Mouse (Mus musculus): ENCODE data around the gene Mog. TPM values are rescaled to one million over a fixed set of nuclear protein-coding genes. Genes with fewer than 3 reads are reported as not detected.

The Mog gene
- polyA plus RNA-seq, 1 experiment from 2014 or later: 0.12 TPM

- no peaks in the 10 kb centered on the region for H3K27me3 ChIP-seq (ENCODE audit: control insufficient read depth, insufficient read depth, low read length)
- H3K4me2 ChIP-seq (replicated peaks; ENCODE audit: low read depth, low read length): no peak overlapping the region
- H3K9ac ChIP-seq (ENCODE audit: low read depth, low read length): no peak overlapping the region
- no peak overlapping the region for H3K4me3 ChIP-seq (ENCODE audit: low read length)
- H3K9me3 ChIP-seq (ENCODE audit: control insufficient read depth, low read length): no peaks in the 10 kb centered on the region
- no peaks in the 10 kb centered on the region for H3K36me3 ChIP-seq (ENCODE audit: control insufficient read depth, insufficient read depth, low read length)
- H3K4me1 ChIP-seq (ENCODE audit: control insufficient read depth, insufficient read depth, low read length): no peaks in the 10 kb centered on the region
- ATAC-seq (ENCODE audit: low FRiP score, low TSS enrichment): no peak
- WGBS: 83% methylated on average over 3 of the region's 3 CpGs
- H3K27ac ChIP-seq (ENCODE audit: low read depth, low read length): no peak overlapping the region
Observed at GRCm38 (mm10) chr17:36972791-36973190, 50.4 kb downstream of the Mog start.

GRCm38 (mm10) chr17:36971172-36971850 lies 51.9 kb downstream of the Mog start:
- no peaks in the 10 kb centered on the region for H3K4me1 ChIP-seq (ENCODE audit: control insufficient read depth, insufficient read depth, low read length)
- H3K4me2 ChIP-seq (replicated peaks; ENCODE audit: low read depth, low read length): no peak overlapping the region
- 96% methylated on average over 6 of the region's 6 CpGs for WGBS
- no peaks in the 10 kb centered on the region for H3K36me3 ChIP-seq (ENCODE audit: control insufficient read depth, insufficient read depth, low read length)
- no peak overlapping the region for H3K9ac ChIP-seq (ENCODE audit: low read depth, low read length)
- no peak for ATAC-seq (ENCODE audit: low FRiP score, low TSS enrichment)
- H3K27ac ChIP-seq (ENCODE audit: low read depth, low read length): no peak overlapping the region
- no peaks in the 10 kb centered on the region for H3K27me3 ChIP-seq (ENCODE audit: control insufficient read depth, insufficient read depth, low read length)
- no peaks in the 10 kb centered on the region for H3K9me3 ChIP-seq (ENCODE audit: control insufficient read depth, low read length)
- H3K4me3 ChIP-seq (ENCODE audit: low read length): no peak overlapping the region

- H3K27ac ChIP-seq (ENCODE audit: low read depth, low read length): no peak overlapping the region
- H3K36me3 ChIP-seq (ENCODE audit: control insufficient read depth, insufficient read depth, low read length): no peaks in the 10 kb centered on the region
- H3K4me2 ChIP-seq (replicated peaks; ENCODE audit: low read depth, low read length): no peak overlapping the region
- 86% methylated on average over 14 of the region's 14 CpGs for WGBS
- ATAC-seq (ENCODE audit: low FRiP score, low TSS enrichment): no peak
- no peaks in the 10 kb centered on the region for H3K4me1 ChIP-seq (ENCODE audit: control insufficient read depth, insufficient read depth, low read length)
- no peak overlapping the region for H3K9ac ChIP-seq (ENCODE audit: low read depth, low read length)
- H3K4me3 ChIP-seq (ENCODE audit: low read length): no peak overlapping the region
- H3K27me3 ChIP-seq (ENCODE audit: control insufficient read depth, insufficient read depth, low read length): no peaks in the 10 kb centered on the region
- H3K9me3 ChIP-seq (ENCODE audit: control insufficient read depth, low read length): no peaks in the 10 kb centered on the region
Observed at GRCm38 (mm10) chr17:36970316-36970890, 52.8 kb downstream of the Mog start.

- WGBS: 80% methylated on average over 1 of the region's 1 CpGs
- no peak overlapping the region for H3K4me2 ChIP-seq (replicated peaks; ENCODE audit: low read depth, low read length)
- no peak for ATAC-seq (ENCODE audit: low FRiP score, low TSS enrichment)
Observed at GRCm38 (mm10) chr17:36966875-36967274, 56.3 kb downstream of the Mog start.

GRCm38 (mm10) chr17:36961125-36961524 lies 62.1 kb downstream of the Mog start:
- Histone ChIP-seq H3K4me3 (ENCODE audit: low read length) (no peak overlapping the region), H3K4me1 (ENCODE audit: control insufficient read depth, insufficient read depth, low read length) (0 out of 2 replicates have a peak, but pooled peaks cover 5% of the 10 kb centered on the region), H3K27ac (ENCODE audit: low read depth, low read length) (no peak overlapping the region), H3K9me3 (ENCODE audit: control insufficient read depth, low read length) (no peaks in the 10 kb centered on the region), H3K27me3 (ENCODE audit: control insufficient read depth, insufficient read depth, low read length) (no peaks in the 10 kb centered on the region), H3K4me2 (replicated peaks; ENCODE audit: low read depth, low read length) (no peak overlapping the region), H3K9ac (ENCODE audit: low read depth, low read length) (no peak overlapping the region), H3K36me3 (ENCODE audit: control insufficient read depth, insufficient read depth, low read length) (peaks cover 8% of the 10 kb centered on the region)
- no peak for ATAC-seq (ENCODE audit: low FRiP score, low TSS enrichment)
- WGBS: 75% methylated on average over 1 of the region's 1 CpGs

More at GRCm38 (mm10) chr17:36966875-36967274, 56.3 kb downstream of the Mog start:
- H3K4me1 ChIP-seq (ENCODE audit: control insufficient read depth, insufficient read depth, low read length): no peaks in the 10 kb centered on the region
- H3K27ac ChIP-seq (ENCODE audit: low read depth, low read length): no peak overlapping the region
- H3K36me3 ChIP-seq (ENCODE audit: control insufficient read depth, insufficient read depth, low read length): no peaks in the 10 kb centered on the region
- H3K9ac ChIP-seq (ENCODE audit: low read depth, low read length): no peak overlapping the region
- H3K27me3 ChIP-seq (ENCODE audit: control insufficient read depth, insufficient read depth, low read length): no peaks in the 10 kb centered on the region
- H3K4me3 ChIP-seq (ENCODE audit: low read length): no peak overlapping the region
- no peaks in the 10 kb centered on the region for H3K9me3 ChIP-seq (ENCODE audit: control insufficient read depth, low read length)

Other genes starting within 250 kb of the Mog start
- gene H2-M10.6, start 211.2 kb downstream of the Mog start, polyA plus RNA-seq (2014; fragmentation: Nextera tagmentation; extraction: Ambion mirVana): not detected in 2 replicates
- 23.7 and 32.3 TPM in 2 replicates for gene Trim26, start 186.3 kb downstream of the Mog start, polyA plus RNA-seq (2014; fragmentation: Nextera tagmentation; extraction: Ambion mirVana)
- gene Trim15, start 156.2 kb downstream of the Mog start, polyA plus RNA-seq (2014; fragmentation: Nextera tagmentation; extraction: Ambion mirVana): 0.10 and 0.23 TPM in 2 replicates
- 1.3 and 2.9 TPM in 2 replicates for gene Trim10, start 153.8 kb downstream of the Mog start, polyA plus RNA-seq (2014; fragmentation: Nextera tagmentation; extraction: Ambion mirVana)
- gene Trim40, start 133.3 kb downstream of the Mog start, polyA plus RNA-seq (2014; fragmentation: Nextera tagmentation; extraction: Ambion mirVana): not detected in 2 replicates
- not detected in 2 replicates for gene Trim31, start 125.3 kb downstream of the Mog start, polyA plus RNA-seq (2014; fragmentation: Nextera tagmentation; extraction: Ambion mirVana)
- gene Rnf39, start 80.5 kb downstream of the Mog start, polyA plus RNA-seq (2014; fragmentation: Nextera tagmentation; extraction: Ambion mirVana): 0.22 and 0.37 TPM in 2 replicates
- gene Ppp1r11, start 71.7 kb downstream of the Mog start, polyA plus RNA-seq (2014; fragmentation: Nextera tagmentation; extraction: Ambion mirVana): 125 and 163 TPM in 2 replicates
- 97.6 and 130 TPM in 2 replicates for gene Znrd1, start 64.8 kb downstream of the Mog start, polyA plus RNA-seq (2014; fragmentation: Nextera tagmentation; extraction: Ambion mirVana)
- gene Znrd1as, start 64.8 kb downstream of the Mog start, polyA plus RNA-seq (2014; fragmentation: Nextera tagmentation; extraction: Ambion mirVana): 6.6 and 10.3 TPM in 2 replicates
- gene 2410137M14Rik, start 42.2 kb downstream of the Mog start, polyA plus RNA-seq (2014; fragmentation: Nextera tagmentation; extraction: Ambion mirVana): not detected in 2 replicates
- 0.16 and 0.39 TPM in 2 replicates for gene H2-M5, start 33.9 kb downstream of the Mog start, polyA plus RNA-seq (2014; fragmentation: Nextera tagmentation; extraction: Ambion mirVana)
- gene Zfp57, start 22.2 kb downstream of the Mog start, polyA plus RNA-seq (2014; fragmentation: Nextera tagmentation; extraction: Ambion mirVana): 44.6 and 67.5 TPM in 2 replicates
- gene Gabbr1, start 22.6 kb upstream of the Mog start, polyA plus RNA-seq (2014; fragmentation: Nextera tagmentation; extraction: Ambion mirVana): 8.1 and 11.6 TPM in 2 replicates
- gene Olfr90, start 65.1 kb upstream of the Mog start, polyA plus RNA-seq (2014; fragmentation: Nextera tagmentation; extraction: Ambion mirVana): not detected in 2 replicates
- not detected in 2 replicates for gene Olfr91, start 74.9 kb upstream of the Mog start, polyA plus RNA-seq (2014; fragmentation: Nextera tagmentation; extraction: Ambion mirVana)
- gene Olfr92, start 96.7 kb upstream of the Mog start, polyA plus RNA-seq (2014; fragmentation: Nextera tagmentation; extraction: Ambion mirVana): not detected in 2 replicates
- gene Olfr93, start 138.1 kb upstream of the Mog start, polyA plus RNA-seq (2014; fragmentation: Nextera tagmentation; extraction: Ambion mirVana): not detected in 2 replicates
- not detected in 2 replicates for gene Ubd, start 170.5 kb upstream of the Mog start, polyA plus RNA-seq (2014; fragmentation: Nextera tagmentation; extraction: Ambion mirVana)
- gene Olfr94, start 177.6 kb upstream of the Mog start, polyA plus RNA-seq (2014; fragmentation: Nextera tagmentation; extraction: Ambion mirVana): not detected in 2 replicates
- not detected in 2 replicates for gene Olfr95, start 189.7 kb upstream of the Mog start, polyA plus RNA-seq (2014; fragmentation: Nextera tagmentation; extraction: Ambion mirVana)
- gene Olfr96, start 196.7 kb upstream of the Mog start, polyA plus RNA-seq (2014; fragmentation: Nextera tagmentation; extraction: Ambion mirVana): not detected in 2 replicates
- gene Olfr97, start 213.9 kb upstream of the Mog start, polyA plus RNA-seq (2014; fragmentation: Nextera tagmentation; extraction: Ambion mirVana): not detected in 2 replicates
- not detected in 2 replicates for gene Olfr98, start 240.4 kb upstream of the Mog start, polyA plus RNA-seq (2014; fragmentation: Nextera tagmentation; extraction: Ambion mirVana)
- 1.1 and 1.3 TPM in 2 replicates for gene H2-M3, start 246.8 kb upstream of the Mog start, polyA plus RNA-seq (2014; fragmentation: Nextera tagmentation; extraction: Ambion mirVana)

All from kidney, embryonic 14.5 days (tissue).